Mouse (Mus musculus) cerebellum, postnatal 10 days (tissue): ENCODE data around the gene Tenm2.
A peak's percentile ranks its signal among the peaks of the same experiment; 100 is the strongest.

Experiments used
- DNase-seq, 2 experiments: peaks; one replicate each; pipeline ENCODE4 v3.0.0; 2021; ENCODE audit warnings: mixed read lengths in 2 of 2

The Tenm2 gene

DNA sequence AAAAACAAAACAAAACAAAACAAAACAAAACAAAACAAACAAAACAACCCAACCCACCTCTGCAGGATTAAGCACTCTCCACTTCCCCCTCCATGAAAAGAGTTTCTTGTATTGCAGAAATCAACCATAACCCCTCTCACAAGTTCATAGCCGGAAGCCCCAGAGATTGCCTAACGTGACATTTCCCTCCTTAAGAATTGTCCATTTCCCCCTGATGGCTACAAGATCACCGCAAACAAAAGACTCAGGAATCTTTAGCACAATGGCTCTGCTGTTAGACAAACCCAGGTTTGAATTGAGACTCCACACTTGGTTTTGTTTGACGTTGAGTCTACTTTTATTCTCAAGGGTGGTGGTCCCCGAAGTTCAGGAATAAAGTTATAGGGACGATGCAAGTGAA lies 1063.2 kb downstream of the Tenm2 start:
- DNase-seq: no peak

DNA sequence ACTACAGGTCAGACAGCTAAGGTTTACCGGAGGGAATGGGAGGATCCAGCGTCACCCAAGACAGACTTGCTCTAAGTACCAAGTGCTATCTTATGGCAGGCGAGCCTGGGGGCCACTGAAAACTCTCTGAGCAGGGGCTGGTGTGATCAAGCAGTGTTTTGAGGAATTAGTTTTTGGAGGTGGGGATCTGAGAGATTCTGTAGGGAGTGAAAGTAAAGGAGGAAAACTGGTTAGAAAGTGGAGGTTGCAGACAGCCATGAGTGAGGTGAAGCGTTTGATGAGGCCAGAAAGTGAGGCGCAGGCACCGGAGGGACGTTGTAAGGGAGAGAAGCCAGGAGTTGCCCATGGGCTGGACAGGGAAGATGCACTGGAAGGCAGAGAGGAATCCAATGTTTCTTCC lies 1063.8 kb downstream of the Tenm2 start:
- DNase-seq: no peak

DNA sequence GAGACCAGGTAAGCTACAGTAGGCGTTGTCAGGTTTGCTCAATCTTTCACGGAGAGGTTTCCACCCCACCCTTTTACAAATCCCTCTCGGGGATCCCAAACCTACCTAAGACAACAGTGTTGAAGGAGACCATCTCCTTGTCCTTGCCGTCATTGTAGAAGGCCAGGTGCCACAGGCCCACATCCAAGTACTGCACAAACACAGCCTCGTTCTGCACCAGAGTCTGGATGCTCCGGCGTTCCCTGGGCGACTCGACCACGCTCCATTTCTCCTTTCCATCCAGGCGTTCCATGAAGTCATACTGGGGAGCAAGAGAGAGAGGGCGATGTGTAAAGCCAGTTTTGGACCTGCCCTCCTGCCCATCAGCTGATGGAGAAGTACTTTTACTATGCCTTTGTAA lies 1064.5 kb downstream of the Tenm2 start:
- DNase-seq: no peak

DNA sequence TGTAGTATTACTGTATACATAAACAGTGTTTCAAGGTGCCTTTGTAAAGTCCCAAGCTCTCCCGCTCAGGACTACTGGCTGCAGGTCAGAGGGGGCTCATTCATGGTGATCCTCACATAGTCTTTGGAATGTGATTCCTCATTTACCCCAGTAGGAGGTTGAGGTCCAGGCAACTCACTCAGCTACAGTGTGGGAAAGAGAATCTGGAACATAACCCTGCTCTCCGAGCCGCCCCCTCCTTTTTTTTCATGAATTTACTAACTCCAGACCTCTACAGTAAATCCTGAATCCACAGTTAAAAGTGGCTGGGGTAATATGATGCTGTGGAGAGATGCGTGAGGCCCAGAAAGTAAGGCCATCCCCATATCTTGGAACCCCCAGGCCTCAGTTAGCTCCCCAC lies 1066.0 kb downstream of the Tenm2 start:
- DNase-seq: no peak

DNA sequence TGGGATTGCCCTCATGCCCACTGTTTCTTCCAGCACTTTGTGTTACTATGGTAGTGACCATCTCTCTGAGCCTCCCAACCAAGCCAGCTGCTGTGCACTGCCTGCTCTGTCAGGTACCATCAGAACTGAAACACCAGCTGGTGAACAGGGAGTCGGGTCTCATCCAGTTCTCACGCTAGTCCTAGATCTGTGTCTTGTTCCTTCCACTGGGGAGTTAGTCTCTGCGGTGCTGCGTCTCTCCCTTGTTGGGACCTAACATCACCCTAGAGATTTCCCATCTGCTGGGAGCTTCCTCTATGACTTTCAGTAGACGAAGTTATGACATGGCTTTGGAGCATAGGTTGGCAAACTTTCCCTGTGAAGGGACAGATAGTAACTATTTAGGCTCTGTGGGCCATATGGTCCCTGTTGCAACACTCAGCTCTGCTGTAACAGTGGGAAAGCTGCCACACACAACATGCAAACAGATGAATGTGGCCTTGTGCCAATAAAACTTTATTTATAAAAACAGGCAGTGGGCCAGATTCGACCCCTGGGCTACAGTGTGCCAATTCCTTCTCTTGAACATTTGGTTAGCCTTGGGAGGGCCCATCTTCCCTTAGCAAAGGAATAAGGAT lies 1066.7 kb downstream of the Tenm2 start:
- DNase-seq: peak; percentile 71 to 76

DNA sequence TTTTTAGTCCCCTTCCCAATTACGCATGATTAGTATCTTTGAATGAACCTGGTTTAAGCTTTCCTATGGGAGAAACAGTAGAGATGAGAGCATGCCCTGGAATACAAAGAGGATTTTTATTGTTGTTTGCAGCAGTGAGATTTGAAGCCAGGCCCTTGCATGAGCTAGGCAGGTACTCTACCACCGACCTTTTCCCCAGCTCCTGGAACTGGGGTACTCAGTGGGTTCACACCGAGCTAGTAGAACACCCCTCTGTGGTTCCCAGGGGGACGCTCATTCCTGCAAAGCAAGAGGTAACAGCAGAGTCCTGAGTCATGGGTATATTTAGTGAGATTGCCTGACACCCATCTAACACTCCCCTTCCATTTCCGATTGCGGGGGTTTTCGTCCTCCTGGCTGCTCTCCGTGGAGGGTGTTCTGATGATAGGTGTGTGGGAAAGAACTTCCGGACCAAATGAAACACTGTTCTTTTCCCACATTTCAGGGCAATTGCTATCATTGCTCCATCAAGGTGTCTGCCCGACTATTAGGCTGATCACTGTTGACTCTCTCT lies 1067.9 kb downstream of the Tenm2 start:
- DNase-seq: no peak

DNA sequence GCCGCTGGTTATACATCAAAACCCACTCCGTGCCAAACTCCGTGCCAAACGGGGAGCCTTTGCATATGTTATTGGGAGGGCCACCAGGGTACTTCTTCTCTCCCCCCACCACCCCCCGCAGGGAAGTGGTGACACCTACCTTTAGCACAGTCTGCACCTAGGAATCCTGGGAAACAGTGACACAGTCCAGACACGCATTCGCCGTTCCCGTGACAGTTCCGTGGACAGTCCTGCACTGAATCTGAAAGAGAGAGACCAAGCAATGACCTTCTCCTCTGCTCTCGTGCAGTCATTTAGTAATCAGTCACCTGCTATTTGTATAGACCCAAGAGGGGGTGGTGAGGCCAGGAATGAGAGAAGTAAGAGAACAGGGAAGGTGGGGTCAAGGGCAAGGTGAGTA lies 1072.2 kb downstream of the Tenm2 start:
- no peak for DNase-seq

DNA sequence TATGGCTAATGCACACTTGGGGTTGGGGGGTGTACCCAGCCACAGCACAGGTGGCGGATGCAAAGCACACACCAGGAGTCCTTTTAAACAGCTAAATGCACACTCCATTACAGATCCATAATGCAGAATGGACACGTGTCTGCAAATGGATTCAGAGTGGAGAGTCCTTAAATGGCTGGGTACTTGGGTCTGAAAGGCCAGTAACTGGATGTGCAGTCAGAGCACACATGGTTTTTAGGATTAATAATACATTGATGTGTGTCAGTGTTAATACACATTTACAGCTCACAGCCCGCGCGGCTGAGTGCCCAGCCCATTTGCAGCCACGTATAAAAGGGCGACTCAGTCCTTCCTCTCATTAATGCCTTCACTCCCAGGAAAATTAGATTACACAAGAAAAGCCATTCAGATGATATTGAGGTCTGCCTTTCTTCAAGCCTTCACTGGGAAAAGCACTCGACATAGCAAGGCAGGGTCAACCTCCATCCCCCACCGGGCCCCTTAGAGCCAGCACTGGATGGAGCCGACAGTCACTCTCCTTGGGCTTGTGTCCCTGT lies 1073.9 kb downstream of the Tenm2 start:
- no peak for DNase-seq

DNA sequence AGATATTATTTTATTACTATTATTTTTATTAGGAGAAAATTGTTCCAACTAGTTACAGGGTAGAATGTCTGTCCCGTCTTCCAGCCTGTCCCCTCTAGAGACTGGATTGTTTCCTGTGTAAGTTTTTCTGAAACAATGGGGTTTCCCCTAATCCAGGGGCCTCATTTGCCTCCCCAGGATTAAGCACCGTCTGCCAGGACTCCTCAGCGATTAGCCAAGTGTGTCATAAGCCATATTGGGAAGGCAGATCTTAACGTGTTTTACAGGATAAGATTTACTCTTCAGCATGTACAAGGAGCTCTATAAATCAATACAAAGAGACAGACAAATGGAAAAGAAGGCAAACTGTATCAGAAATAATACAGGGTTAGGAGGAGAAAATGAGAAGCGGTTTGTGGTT lies 1082.3 kb downstream of the Tenm2 start:
- no peak for DNase-seq

DNA sequence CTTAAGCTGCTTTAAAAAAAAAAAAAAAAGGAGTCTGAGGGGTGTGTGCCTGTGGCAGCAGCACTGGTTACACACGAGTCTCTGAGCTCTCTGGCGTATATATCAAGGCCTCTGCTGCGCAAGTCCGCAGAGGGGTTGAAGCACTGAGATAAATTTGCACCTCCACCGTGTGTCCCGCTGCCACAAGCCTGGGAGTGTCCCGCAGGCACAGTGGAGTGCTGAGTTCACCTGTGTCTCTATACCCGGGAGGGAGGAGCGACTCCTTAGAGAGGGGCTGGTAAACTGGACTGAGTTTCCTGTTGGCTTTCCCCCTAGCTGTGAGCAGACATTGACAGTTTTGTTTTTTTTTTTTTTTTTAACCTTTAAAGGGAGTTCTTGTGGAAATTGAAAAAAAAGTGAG lies 1082.8 kb downstream of the Tenm2 start:
- no peak for DNase-seq

DNA sequence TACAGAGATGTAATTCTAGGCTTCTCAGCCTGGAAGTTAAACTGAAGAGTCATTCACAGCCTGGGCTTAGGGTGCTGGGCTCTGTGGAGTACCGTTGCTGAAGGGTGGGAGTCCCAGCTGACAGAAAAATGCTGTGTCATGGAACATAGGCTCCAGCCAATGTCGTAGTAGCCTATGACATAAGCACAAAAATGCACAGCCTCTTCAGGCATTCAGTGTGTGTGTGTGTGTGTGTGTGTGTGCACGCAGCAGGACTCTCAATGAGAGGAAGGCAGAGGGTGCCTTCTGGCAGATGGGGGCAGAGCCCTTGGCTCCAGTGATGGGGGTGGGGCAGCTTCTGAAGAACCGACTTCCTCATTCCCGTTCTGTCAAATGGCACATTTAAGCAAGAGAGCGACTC lies 1083.5 kb downstream of the Tenm2 start:
- DNase-seq: peak; percentile 55 to 67

DNA sequence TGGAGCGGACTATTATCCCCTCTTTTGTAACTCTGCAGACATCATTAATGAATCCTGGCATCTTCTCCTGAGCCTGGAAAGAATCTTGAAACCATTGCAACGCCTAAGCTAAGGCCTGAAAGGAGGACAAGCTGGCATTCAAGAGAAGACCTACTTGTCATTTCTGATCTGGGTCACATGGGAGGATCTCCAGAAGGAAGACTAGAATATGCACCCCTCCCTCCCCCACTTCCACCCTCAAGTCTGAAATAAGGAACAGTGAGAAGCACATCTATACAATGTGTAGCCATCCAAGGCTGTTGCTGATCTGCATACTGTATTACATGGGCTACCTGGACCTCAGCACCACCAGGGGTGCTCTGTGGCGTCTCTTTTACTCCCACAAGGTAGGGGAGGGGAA lies 1086.7 kb downstream of the Tenm2 start:
- no peak for DNase-seq

DNA sequence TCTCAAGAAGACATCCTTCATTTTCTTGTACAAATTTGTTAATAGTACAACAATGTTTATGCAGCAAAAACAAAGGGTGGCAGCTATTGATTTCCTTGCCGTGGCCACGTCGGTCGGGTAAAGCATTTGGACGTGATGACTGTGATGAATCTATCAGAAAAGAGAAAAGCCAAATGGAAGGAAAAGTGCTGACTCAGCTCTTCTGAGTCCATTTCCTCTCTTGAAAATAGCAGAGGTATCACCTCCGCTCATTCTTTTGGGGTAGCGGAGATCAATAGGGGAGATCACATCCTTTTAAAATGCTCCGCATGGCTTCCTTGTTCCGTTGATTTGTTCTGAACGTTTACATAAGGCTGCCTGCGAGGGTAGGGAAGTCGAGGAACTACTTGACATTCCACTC lies 1090.7 kb downstream of the Tenm2 start:
- no peak for DNase-seq

DNA sequence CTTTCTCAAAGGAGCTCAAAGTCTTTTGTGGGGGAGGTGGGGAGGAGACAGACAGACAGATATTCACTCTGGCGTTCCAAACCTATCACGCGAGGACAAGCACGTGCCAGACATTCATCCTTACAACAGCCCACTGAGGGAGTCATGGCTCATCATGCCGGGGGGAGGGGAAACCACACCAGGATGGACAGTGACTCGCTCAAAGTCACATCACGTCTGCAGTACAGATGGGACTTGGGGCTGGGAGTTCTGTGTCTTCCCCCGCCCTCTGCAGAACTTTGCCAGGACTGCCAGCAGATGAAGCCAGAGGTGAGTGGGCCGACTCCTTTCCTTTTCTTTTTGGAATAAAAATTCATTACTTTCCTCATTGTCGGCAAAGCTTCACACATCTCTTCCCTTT lies 1095.4 kb downstream of the Tenm2 start:
- peak; percentile 28 to 44 for DNase-seq

DNA sequence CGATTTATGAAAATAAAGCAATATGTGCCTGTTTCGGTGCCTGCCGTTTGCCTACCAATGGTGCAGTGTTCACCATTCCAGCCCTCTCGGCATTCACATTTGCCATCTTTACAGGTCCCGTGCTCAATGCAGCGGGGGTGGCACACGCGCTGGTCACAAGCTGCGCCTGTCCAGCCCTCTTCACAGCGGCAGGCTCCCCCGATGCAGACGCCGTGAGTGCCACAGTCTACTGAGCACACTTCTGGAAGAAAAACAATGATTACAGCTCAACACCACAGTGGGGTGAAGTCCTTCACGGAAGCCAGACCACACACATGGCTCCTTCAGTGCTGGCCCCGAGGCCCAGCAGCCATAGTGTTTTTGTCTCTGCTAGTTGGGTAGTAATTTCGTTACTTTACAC lies 1096.2 kb downstream of the Tenm2 start:
- DNase-seq: peak; percentile 19 to 26

DNA sequence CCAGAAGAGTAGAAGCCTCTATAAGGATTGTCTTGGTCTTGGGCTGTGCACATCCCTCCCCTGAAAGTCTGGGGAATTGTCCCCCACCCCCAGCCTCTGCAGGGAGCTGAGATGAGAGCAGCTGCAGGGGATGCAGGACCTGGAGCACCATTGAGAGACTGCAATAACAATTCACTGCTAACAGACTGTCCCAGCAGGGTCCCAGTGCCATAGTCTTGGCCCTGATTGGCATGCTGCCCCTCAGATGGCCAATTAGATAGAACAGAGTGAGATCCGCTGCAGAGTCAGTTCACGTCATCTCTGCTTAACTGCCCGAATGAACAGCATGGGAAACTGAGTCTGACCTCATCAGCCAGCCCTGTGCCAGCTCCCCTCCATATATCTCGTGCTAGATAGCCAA lies 1097.9 kb downstream of the Tenm2 start:
- DNase-seq: peak; percentile 93 to 95

DNA sequence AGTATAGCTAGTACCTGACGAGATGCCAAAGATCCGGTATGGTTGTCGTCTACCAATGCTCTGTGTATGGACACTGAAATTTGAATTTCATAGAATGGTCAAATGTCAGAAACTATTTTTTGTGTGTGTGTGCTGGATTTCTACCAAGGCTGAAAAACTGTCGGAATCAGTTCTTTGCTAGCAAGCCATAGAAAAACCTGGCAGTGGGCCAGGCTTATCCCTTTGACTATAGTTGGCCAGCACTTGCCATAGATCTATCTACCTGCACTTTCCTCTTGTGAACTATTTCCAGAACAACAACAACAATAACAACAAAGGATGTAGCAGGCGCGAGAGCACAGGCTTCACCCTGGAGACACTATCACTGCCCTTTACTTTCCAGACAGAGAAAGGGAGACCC lies 1098.5 kb downstream of the Tenm2 start:
- DNase-seq: peak; percentile 72 to 73

DNA sequence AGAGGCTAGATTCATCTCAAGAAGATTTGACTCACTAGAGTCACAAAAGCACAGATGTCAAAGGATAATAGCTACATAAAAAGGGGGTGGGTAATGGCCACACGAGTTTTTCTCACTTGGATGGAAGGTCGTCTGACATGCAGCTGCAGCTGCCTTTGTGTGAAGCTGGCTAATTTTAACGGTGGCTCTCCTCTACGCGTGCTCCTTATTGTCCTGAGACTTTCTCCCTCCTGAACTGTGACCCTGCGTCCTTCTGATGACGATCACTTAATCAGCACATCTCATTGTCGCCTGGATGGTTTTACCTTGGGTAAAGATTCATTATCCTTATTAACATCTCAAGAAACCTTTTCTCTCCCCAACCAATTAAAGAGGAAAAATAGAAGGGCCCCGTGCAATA lies 1101.1 kb downstream of the Tenm2 start:
- DNase-seq: no peak

DNA sequence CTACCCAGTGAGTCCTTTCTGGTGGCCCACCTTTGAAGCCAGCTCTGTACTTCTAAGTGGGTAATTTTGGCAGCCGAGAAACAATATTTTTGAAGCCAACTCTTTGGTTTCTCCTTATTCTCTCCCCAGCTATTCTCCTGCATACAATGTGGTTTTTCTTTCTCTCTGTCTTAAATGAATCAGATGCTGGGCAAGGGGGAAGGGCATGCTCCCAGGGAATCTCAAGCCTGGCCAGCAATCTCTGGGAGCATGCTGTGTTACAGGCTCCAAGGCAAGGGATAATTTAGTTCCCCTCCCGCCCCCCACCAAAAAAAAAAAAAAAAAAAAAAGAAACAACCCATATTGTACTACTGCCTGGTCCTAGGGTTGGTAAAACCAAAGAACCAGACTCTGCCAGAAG lies 1112.5 kb downstream of the Tenm2 start:
- no peak for DNase-seq

DNA sequence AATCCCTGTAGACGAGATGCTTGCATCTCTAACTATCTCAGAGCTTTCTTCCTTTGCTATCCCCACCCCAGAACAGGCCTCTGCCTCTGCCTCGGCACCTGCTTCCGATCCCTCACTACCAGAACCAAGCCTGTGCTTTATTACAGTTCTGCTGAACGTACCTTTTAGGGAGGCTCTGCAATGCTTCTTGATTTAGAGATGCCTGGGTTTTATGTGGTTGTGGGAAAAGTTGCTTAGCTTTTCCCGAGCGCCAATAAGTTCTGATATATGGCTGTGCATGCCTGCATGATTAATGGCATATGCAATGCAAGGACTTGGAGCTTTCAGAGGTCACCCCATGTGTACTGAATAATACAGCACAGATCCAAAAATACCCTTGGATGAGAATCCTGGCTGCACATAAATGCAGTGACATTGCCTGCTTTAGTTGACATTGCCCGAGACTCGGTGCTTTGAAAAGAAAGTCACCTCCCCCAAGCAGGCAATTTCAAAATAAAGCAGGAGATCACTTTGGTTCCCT lies 1114.3 kb downstream of the Tenm2 start:
- no peak for DNase-seq

DNA sequence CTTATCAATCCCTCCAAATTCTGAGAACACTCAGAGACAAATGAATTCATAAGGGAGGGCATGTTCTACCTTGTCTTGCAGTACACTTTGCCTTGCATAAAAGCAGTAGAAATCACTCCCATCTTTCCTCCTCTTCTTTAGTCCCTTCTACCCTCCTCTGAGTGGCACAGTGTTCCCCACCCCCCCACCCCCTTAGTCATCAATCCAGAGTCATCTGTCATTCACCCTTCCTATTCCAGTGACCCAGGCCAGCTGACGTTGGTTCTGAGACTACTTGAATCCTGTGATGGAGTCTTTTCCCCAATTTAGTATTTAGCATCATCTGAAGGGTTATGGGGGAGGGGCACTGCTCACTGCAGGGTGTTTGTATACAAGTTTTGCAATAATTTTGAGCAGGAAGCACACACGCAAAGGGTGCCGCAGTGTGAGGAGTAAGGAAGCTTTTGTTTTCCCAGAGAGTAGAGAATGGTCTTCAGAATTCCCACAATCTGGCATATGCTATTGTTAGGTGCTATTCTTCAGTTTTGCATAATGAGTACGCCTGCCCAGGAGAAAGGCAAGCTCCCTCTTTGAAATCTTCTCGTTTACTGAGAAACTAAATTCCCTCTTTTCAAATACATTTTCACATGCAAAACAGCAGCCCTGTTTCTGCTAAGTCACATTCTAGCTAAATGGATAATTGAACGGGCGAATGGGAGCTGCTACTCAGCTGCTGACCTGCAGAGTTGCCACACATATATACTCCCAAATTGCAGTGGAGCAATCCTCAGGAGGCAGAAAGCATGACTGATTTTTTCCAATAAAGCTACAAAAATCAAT lies 1115.0 kb downstream of the Tenm2 start:
- DNase-seq: no peak

DNA sequence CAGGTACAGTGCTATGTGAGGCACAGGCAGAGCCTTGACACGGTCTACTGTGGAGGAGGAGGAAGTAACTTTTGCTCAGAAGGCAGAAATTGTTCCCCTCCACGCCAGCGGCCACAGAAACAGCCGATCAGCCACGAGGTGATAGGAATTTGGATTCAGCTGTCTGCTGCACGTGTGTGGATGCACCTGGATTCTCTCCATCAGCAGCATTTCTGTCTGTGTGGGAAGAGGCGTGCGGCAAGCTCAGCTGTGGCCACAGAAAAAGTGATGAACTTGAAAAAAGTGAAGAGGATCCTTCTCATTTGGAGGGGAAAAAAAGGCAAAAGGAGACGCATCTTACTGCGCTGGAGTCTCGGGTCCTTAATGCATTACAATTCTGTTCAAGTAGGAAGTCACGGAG lies 1122.4 kb downstream of the Tenm2 start:
- no peak for DNase-seq

DNA sequence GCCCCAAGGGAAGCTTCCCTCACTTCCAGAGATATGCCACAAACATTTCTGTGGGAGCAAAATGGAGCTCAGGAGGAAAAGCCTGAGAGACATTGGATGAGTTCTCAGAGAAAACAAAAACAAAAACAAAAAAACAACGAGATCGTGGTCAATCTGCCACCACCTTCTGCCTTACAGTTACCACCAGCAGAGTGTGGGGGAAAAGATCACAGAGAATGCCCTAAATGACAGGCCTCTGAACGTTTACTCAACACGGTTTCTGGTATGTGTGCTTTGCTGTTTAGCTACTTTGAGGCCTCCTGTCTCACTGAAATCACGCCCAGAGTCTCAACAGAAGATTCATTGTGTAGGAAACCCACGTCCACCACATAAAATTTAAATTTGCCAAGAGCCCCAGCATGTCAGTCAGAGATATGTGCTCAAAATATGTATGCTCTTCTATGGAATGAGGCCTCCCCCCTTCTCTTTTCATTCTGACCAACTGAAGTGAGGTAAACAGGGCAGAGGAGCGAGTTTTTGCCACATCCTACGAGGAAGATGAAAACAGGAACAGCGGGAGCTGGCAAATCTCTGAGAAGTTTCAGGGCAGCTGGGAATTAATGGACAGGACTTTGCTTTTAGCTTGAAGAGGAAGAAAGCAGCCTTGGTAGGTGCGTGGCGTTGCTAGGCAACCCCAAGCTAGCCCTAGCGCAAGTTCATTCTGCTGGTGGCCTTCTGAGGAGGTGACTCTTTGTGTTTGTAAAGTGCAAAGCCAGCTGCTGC lies 1126.6 kb downstream of the Tenm2 start:
- DNase-seq: peak; percentile 36 to 56
